Mouse (Mus musculus): ENCODE data around the gene Ces1f. TPM values are rescaled to one million over a fixed set of nuclear protein-coding genes. Genes with fewer than 3 reads are reported as not detected.

Ces1f gene
- polyA plus RNA-seq, 1 experiment from 2014 or later = not detected

GRCm38 (mm10) chr8:93272686-93273085, 6.9 kb downstream of the Ces1f start:
- Histone ChIP-seq H3K27me3 (ENCODE audit: control insufficient read depth, insufficient read depth, low read length) (no peaks in the 10 kb centered on the region), H3K36me3 (ENCODE audit: control insufficient read depth, insufficient read depth, low read length) (no peaks in the 10 kb centered on the region), H3K27ac (ENCODE audit: low read depth, low read length) (no peak overlapping the region), H3K4me3 (ENCODE audit: low read depth, low read length) (no peak overlapping the region), H3K9me3 (ENCODE audit: control insufficient read depth, low read length) (no peaks in the 10 kb centered on the region), H3K4me2 (ENCODE audit: low read depth, low read length, severe bottlenecking) (no peak overlapping the region), H3K4me1 (replicated peaks; ENCODE audit: control insufficient read depth, insufficient read depth, low read length) (no peaks in the 10 kb centered on the region), H3K9ac (ENCODE audit: low read length) (no peak overlapping the region)
- DNase-seq (ENCODE audit: low spot score) (no peak), ATAC-seq (replicated peaks; ENCODE audit: low FRiP score) (no peak)
- WGBS = 89% methylated on average over 4 of the region's 4 CpGs

- Histone ChIP-seq H3K27ac (ENCODE audit: low read depth, low read length) (no peak overlapping the region), H3K4me3 (ENCODE audit: low read depth, low read length) (no peak overlapping the region), H3K9me3 (ENCODE audit: control insufficient read depth, low read length) (no peaks in the 10 kb centered on the region), H3K4me2 (ENCODE audit: low read depth, low read length, severe bottlenecking) (no peak overlapping the region), H3K36me3 (ENCODE audit: control insufficient read depth, insufficient read depth, low read length) (no peaks in the 10 kb centered on the region), H3K4me1 (replicated peaks; ENCODE audit: control insufficient read depth, insufficient read depth, low read length) (no peaks in the 10 kb centered on the region), H3K27me3 (ENCODE audit: control insufficient read depth, insufficient read depth, low read length) (no peaks in the 10 kb centered on the region), H3K9ac (ENCODE audit: low read length) (no peak overlapping the region)
- ATAC-seq (replicated peaks; ENCODE audit: low FRiP score) (no peak), DNase-seq (ENCODE audit: low spot score) (no peak)
- WGBS = 84% methylated on average over 2 of the region's 2 CpGs
These were observed 18.1 kb downstream of the Ces1f start for GRCm38 (mm10) chr8:93261436-93261835.

- H3K4me1 ChIP-seq (replicated peaks; ENCODE audit: control insufficient read depth, insufficient read depth, low read length) = no peaks in the 10 kb centered on the region
- no peak overlapping the region for H3K4me3 ChIP-seq (ENCODE audit: low read depth, low read length)
- no peak overlapping the region for H3K4me2 ChIP-seq (ENCODE audit: low read depth, low read length, severe bottlenecking)
- WGBS = 100% methylated on average over 1 of the region's 1 CpGs
- no peak for DNase-seq (ENCODE audit: low spot score)
- no peak overlapping the region for H3K27ac ChIP-seq (ENCODE audit: low read depth, low read length)
- H3K36me3 ChIP-seq (ENCODE audit: control insufficient read depth, insufficient read depth, low read length) = no peaks in the 10 kb centered on the region
- ATAC-seq (replicated peaks; ENCODE audit: low FRiP score) = no peak
- H3K9me3 ChIP-seq (ENCODE audit: control insufficient read depth, low read length) = no peaks in the 10 kb centered on the region
- H3K27me3 ChIP-seq (ENCODE audit: control insufficient read depth, insufficient read depth, low read length) = no peaks in the 10 kb centered on the region
- no peak overlapping the region for H3K9ac ChIP-seq (ENCODE audit: low read length)
These were observed 27.1 kb downstream of the Ces1f start for GRCm38 (mm10) chr8:93252400-93252925.

GRCm38 (mm10) chr8:93246057-93246456, 33.5 kb downstream of the Ces1f start:
- Histone ChIP-seq H3K27ac (ENCODE audit: low read depth, low read length) (no peak overlapping the region), H3K9me3 (ENCODE audit: control insufficient read depth, low read length) (no peaks in the 10 kb centered on the region), H3K4me2 (ENCODE audit: low read depth, low read length, severe bottlenecking) (no peak overlapping the region), H3K27me3 (ENCODE audit: control insufficient read depth, insufficient read depth, low read length) (no peaks in the 10 kb centered on the region), H3K4me3 (ENCODE audit: low read depth, low read length) (no peak overlapping the region), H3K9ac (ENCODE audit: low read length) (no peak overlapping the region), H3K36me3 (ENCODE audit: control insufficient read depth, insufficient read depth, low read length) (no peaks in the 10 kb centered on the region), H3K4me1 (replicated peaks; ENCODE audit: control insufficient read depth, insufficient read depth, low read length) (no peaks in the 10 kb centered on the region)
- DNase-seq (ENCODE audit: low spot score) = no peak
- 92% methylated on average over 2 of the region's 2 CpGs for WGBS
- no peak for ATAC-seq (replicated peaks; ENCODE audit: low FRiP score)

GRCm38 (mm10) chr8:93239884-93240283, 39.7 kb downstream of the Ces1f start:
- Histone ChIP-seq H3K27ac (ENCODE audit: low read depth, low read length) (no peak overlapping the region), H3K9me3 (ENCODE audit: control insufficient read depth, low read length) (no peaks in the 10 kb centered on the region), H3K9ac (ENCODE audit: low read length) (no peak overlapping the region), H3K27me3 (ENCODE audit: control insufficient read depth, insufficient read depth, low read length) (no peaks in the 10 kb centered on the region), H3K36me3 (ENCODE audit: control insufficient read depth, insufficient read depth, low read length) (no peaks in the 10 kb centered on the region), H3K4me2 (ENCODE audit: low read depth, low read length, severe bottlenecking) (no peak overlapping the region), H3K4me3 (ENCODE audit: low read depth, low read length) (no peak overlapping the region), H3K4me1 (replicated peaks; ENCODE audit: control insufficient read depth, insufficient read depth, low read length) (no peaks in the 10 kb centered on the region)
- DNase-seq (ENCODE audit: low spot score) (no peak), ATAC-seq (replicated peaks; ENCODE audit: low FRiP score) (no peak)

DNA sequence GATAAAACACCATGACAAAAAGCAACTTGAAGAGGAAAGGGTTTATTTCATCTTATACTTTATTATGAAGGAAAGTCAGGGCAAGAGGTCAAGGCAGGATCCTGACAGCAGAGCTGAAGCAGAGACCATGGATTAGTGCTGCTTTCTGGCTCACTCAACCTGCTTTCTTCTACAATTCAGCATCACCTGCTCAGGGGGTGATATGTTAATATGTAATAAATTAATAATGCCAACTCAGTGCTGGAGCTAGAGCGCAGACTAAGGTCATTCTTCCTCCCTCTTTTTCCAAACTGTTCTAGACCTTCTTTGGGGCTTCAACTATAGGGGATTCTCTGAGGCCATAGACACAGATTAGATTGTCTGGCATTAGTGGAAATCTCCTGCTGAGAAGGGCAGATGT, 43.9 kb downstream of the Ces1f start:
- DNase-seq (ENCODE audit: low spot score) (no peak), ATAC-seq (replicated peaks; ENCODE audit: low FRiP score) (no peak)
- H3K27me3 ChIP-seq (ENCODE audit: control insufficient read depth, insufficient read depth, low read length) = no peaks in the 10 kb centered on the region
- H3K4me2 ChIP-seq (ENCODE audit: low read depth, low read length, severe bottlenecking) = no peak overlapping the region
- no peak overlapping the region for H3K27ac ChIP-seq (ENCODE audit: low read depth, low read length)
- 86% methylated on average over 1 of the region's 1 CpGs for WGBS
- H3K4me3 ChIP-seq (ENCODE audit: low read depth, low read length) = no peak overlapping the region
- no peaks in the 10 kb centered on the region for H3K36me3 ChIP-seq (ENCODE audit: control insufficient read depth, insufficient read depth, low read length)
- no peaks in the 10 kb centered on the region for H3K4me1 ChIP-seq (replicated peaks; ENCODE audit: control insufficient read depth, insufficient read depth, low read length)
- H3K9me3 ChIP-seq (ENCODE audit: control insufficient read depth, low read length) = no peaks in the 10 kb centered on the region
- H3K9ac ChIP-seq (ENCODE audit: low read length) = no peak overlapping the region

DNA sequence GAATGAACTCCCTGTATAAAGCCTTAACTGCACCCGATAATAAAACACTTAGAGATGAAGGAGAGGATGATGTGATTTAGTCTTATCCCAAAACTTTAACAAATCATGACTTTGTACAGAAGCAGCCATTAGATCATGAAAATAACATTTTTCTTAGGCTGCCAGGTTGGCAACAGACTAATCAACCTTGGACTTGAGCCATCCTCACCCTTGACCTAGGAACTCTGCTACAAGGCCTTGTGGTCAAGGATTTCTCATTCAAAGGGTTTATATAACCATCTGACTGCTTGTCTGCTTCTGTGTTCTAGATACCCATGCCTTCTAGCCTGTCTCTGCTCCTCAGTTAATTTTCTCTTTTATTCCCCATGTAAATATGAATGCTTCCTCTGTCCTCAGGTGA, 44.8 kb downstream of the Ces1f start:
- no peak for ATAC-seq (replicated peaks; ENCODE audit: low FRiP score)
- Histone ChIP-seq H3K9ac (ENCODE audit: low read length) (no peak overlapping the region), H3K27me3 (ENCODE audit: control insufficient read depth, insufficient read depth, low read length) (no peaks in the 10 kb centered on the region), H3K4me3 (ENCODE audit: low read depth, low read length) (no peak overlapping the region), H3K36me3 (ENCODE audit: control insufficient read depth, insufficient read depth, low read length) (no peaks in the 10 kb centered on the region), H3K4me2 (ENCODE audit: low read depth, low read length, severe bottlenecking) (no peak overlapping the region), H3K4me1 (replicated peaks; ENCODE audit: control insufficient read depth, insufficient read depth, low read length) (no peaks in the 10 kb centered on the region), H3K9me3 (ENCODE audit: control insufficient read depth, low read length) (no peaks in the 10 kb centered on the region), H3K27ac (ENCODE audit: low read depth, low read length) (no peak overlapping the region)
- 92% methylated on average over 1 of the region's 1 CpGs for WGBS
- no peak for DNase-seq (ENCODE audit: low spot score)

DNA sequence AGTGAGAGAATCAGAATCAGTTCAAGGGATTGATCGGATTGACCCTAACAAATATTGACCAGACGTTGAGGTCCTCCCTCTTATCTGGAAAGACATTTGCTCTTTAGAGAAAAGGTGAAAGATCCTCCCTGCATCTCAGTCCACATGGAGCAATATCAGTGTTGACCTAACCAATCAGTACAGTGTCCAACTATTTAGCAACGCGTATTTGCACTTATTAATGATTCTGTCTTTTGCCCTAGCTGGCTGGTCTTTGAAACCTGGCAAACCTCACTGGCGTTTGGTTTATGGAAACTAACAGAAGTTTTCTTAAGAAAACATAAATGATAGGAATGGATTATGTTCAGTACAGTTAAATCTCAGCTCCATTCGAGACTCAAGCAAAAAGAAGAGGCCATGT, 45.5 kb downstream of the Ces1f start:
- 81% methylated on average over 6 of the region's 6 CpGs for WGBS
- H3K27ac ChIP-seq (ENCODE audit: low read depth, low read length) = no peak overlapping the region
- no peaks in the 10 kb centered on the region for H3K27me3 ChIP-seq (ENCODE audit: control insufficient read depth, insufficient read depth, low read length)
- no peaks in the 10 kb centered on the region for H3K36me3 ChIP-seq (ENCODE audit: control insufficient read depth, insufficient read depth, low read length)
- no peaks in the 10 kb centered on the region for H3K4me1 ChIP-seq (replicated peaks; ENCODE audit: control insufficient read depth, insufficient read depth, low read length)
- no peak overlapping the region for H3K4me3 ChIP-seq (ENCODE audit: low read depth, low read length)
- ATAC-seq (replicated peaks; ENCODE audit: low FRiP score) (no peak), DNase-seq (ENCODE audit: low spot score) (no peak)
- H3K9ac ChIP-seq (ENCODE audit: low read length) = no peak overlapping the region
- H3K4me2 ChIP-seq (ENCODE audit: low read depth, low read length, severe bottlenecking) = no peak overlapping the region
- H3K9me3 ChIP-seq (ENCODE audit: control insufficient read depth, low read length) = no peaks in the 10 kb centered on the region

DNA sequence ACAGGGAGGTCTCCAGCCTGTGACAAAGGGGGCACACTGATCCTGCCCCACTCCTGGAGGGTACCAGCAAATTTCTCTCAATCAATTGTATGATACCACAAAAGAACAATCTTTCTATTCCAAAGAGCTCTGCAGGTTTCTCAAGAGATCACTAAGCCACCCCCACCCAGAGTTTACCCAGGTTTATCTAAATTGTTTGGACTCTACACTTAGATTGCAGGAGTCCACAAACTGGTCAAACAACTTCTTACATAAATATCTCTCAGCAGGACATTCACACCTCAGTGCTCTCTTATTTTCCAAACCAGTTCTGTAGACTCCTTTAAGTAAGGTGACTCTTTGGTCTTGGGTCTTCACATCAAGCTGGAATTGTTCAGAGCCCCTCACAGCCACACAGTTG, 50.1 kb downstream of the Ces1f start, which contains the start of gene Ces1e:
Ces1e (minus strand) TSS at position 174 of the 400 bp plus-strand sequence.
- no peak within 1 kb of the TSS for H3K9ac ChIP-seq (ENCODE audit: low read length)
- H3K4me1 ChIP-seq (replicated peaks; ENCODE audit: control insufficient read depth, insufficient read depth, low read length) = no peaks in the 10 kb centered on the region
- H3K4me2 ChIP-seq (ENCODE audit: low read depth, low read length, severe bottlenecking) = no peak within 1 kb of the TSS
- H3K36me3 ChIP-seq (ENCODE audit: control insufficient read depth, insufficient read depth, low read length) = no peaks in the 10 kb centered on the region
- H3K9me3 ChIP-seq (ENCODE audit: control insufficient read depth, low read length) = no peaks in the 10 kb centered on the region
- DNase-seq (ENCODE audit: low spot score) (no peak), ATAC-seq (replicated peaks; ENCODE audit: low FRiP score) (no peak)
- no peak within 1 kb of the TSS for H3K27ac ChIP-seq (ENCODE audit: low read depth, low read length)
- no peak within 1 kb of the TSS for H3K4me3 ChIP-seq (ENCODE audit: low read depth, low read length)
- H3K27me3 ChIP-seq (ENCODE audit: control insufficient read depth, insufficient read depth, low read length) = no peaks in the 10 kb centered on the region

Measured in forebrain, embryonic 11.5 days (tissue).